Mouse (Mus musculus) ES-Bruce4 (cell line): ENCODE measurements at regions not wholly inside any gene's neighbourhood (a gene's known extent, or its start where the extent isn't known, plus 50 kb on each side); places are given as distances from the start of the nearest gene placed in this dataset.
A peak's percentile ranks its signal among the peaks of the same experiment; 100 is the strongest.

Experiments
- H3K27ac ChIP-seq: 2 replicates; pipeline ENCODE4 v1.5.1; 2012; ENCODE audit warnings: low read length, inconsistent platforms; ENCODE audit not compliant: insufficient read depth
- H3K27me3 ChIP-seq: 2 replicates; pipeline ENCODE4 v1.6.1; 2012; ENCODE audit warnings: mild to moderate bottlenecking, low read length, inconsistent platforms; ENCODE audit not compliant: control insufficient read depth, poor library complexity, insufficient read depth, severe bottlenecking
- H3K36me3 ChIP-seq: 2 replicates; pipeline ENCODE4 v1.6.1; 2012; ENCODE audit warnings: inconsistent platforms, mild to moderate bottlenecking, low read length, moderate library complexity; ENCODE audit not compliant: control insufficient read depth, poor library complexity, insufficient read depth, severe bottlenecking
- H3K4me1 ChIP-seq: one replicate; pipeline ENCODE4 v1.8.1; 2011; ENCODE audit warnings: low read length; ENCODE audit not compliant: control insufficient read depth, insufficient read depth
- H3K4me3 ChIP-seq: 2 replicates; pipeline ENCODE4 v1.5.1; 2011; ENCODE audit warnings: low read depth, mild to moderate bottlenecking, low read length
- H3K9ac ChIP-seq: 2 replicates; pipeline ENCODE4 v1.6.1; 2012; ENCODE audit warnings: low read depth, mild to moderate bottlenecking, inconsistent platforms; ENCODE audit not compliant: poor library complexity, severe bottlenecking
- H3K9me3 ChIP-seq: replicated peaks from 2 replicates; pipeline ENCODE4 v1.6.1; 2012; ENCODE audit warnings: mild to moderate bottlenecking, low read length, inconsistent platforms; ENCODE audit not compliant: control insufficient read depth, poor library complexity, insufficient read depth, severe bottlenecking
- CTCF ChIP-seq: IDR thresholded peaks from one replicate; pipeline ENCODE4 v1.8.1; 2011; ENCODE audit warnings: low read depth, low read length
- EP300 ChIP-seq: IDR thresholded peaks from 2 replicates; pipeline ENCODE4 v1.6.1; 2011; ENCODE audit warnings: low read depth, low read length; ENCODE audit not compliant: insufficient read depth
- POLR2A ChIP-seq: IDR thresholded peaks from one replicate; pipeline ENCODE4 v1.8.1; 2011; ENCODE audit warnings: low read length; ENCODE audit not compliant: insufficient read depth

DNA sequence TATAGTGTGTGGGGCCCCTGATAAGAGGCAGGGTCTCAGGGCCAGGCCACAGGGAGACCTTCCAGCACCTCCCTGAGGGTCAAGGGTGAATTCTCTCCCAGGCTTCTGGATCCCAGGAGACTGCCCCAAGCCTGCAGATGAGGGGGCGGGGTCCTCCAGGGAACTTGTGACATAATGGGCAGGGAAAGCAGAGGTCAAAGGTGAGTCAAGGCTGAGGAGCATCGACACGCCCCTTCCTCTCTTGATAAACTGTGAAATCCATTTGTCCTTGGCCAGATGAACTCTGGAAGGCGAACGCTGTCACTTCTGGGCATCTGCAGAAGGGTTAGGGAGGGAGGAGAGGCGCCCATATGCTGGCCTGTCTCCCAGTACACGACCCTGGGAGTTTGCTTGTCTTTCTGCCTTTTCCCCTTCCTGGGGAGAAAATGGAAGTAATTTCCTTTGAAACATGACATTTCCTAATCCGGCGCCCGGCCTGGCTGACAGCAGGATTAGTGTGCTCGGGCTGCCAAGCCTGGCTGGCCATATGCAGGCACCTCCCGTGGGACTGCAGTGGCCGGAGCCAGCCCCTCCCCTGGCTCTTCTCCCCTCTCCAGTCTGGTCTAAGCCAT, 160.4 kb upstream of the 4931429L15Rik start:
- Histone ChIP-seq H3K9ac (no peak overlapping the region), H3K27me3 (no peaks in the 10 kb centered on the region), H3K4me3 (no peak overlapping the region), H3K27ac (no peak overlapping the region), H3K9me3 (no peaks in the 10 kb centered on the region), H3K36me3 (no peaks in the 10 kb centered on the region), H3K4me1 (no peaks in the 10 kb centered on the region)
- TF ChIP-seq EP300: peak; percentile 57; the same call in 1 of the 2 replicates
- TF ChIP-seq POLR2A: no peak
- TF ChIP-seq CTCF: no peak

DNA sequence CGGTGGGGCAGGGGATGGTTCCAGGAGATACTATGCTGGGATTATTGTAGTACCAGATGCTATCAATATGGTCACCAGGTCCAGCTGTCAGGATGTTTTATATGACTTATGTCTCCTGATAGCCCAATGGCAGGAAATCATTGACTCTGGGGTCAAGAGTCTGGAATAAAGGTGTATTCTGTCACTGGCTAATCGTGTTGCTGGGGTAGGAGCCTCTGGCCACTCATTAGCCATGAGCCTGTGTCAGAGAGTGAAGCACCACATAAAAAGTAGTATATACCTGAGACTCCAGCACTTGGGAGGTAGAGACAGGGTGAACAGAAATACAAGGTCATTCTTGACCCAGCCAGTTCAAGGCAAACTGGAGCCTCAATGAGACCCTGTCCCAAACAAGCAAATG, 158.8 kb upstream of the 4931429L15Rik start:
- H3K9ac ChIP-seq: no peak overlapping the region
- H3K9me3 ChIP-seq: no peaks in the 10 kb centered on the region
- no peak overlapping the region for H3K27ac ChIP-seq
- no peaks in the 10 kb centered on the region for H3K36me3 ChIP-seq
- no peaks in the 10 kb centered on the region for H3K27me3 ChIP-seq
- no peaks in the 10 kb centered on the region for H3K4me1 ChIP-seq
- TF ChIP-seq EP300 (no peak), CTCF (no peak), POLR2A (no peak)
- H3K4me3 ChIP-seq: no peak overlapping the region

DNA sequence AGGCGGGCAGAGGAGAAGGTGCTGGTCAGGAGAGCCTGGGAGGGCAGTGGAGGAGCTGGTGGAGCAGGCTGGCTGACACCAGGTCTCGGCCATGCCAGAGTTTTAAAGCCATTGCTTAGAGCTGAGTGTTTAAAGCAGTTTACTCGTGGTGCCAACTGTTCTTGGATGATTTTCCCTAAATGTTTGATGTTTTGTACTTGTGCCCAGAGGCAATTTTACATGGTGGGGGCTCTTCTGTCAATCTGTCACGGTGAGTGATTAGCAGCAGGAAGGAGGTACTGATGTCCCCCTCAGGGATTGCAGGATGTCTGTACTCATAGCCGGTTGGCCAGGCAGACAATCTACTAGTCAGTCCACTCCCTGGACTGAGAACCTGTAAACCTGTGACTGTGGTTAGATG, 156.7 kb upstream of the 4931429L15Rik start:
- H3K9ac ChIP-seq: no peak overlapping the region
- no peaks in the 10 kb centered on the region for H3K9me3 ChIP-seq
- TF ChIP-seq EP300 (no peak), CTCF (no peak), POLR2A (no peak)
- no peaks in the 10 kb centered on the region for H3K36me3 ChIP-seq
- no peaks in the 10 kb centered on the region for H3K27me3 ChIP-seq
- no peak overlapping the region for H3K4me3 ChIP-seq
- no peak overlapping the region for H3K27ac ChIP-seq
- H3K4me1 ChIP-seq: no peaks in the 10 kb centered on the region

DNA sequence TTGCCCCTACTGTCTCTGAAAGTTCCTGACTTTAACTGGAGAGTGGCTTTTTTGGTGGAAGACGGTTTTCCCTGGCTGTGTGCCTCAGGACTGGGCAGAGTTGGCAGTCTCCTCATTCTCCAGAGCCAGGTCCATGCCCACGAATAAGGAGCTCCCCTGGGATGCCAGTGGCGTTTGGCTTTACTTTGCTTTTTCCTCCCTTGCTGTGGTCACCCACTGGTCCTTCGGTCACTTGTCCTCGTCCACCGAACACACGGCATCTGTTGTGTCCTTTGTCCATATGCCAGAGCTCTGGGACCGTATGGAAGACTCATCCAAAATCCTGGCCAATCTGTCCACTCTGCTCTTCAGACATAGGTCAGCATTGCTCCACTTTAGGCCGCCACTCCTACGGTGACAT, 153.9 kb upstream of the 4931429L15Rik start:
- no peaks in the 10 kb centered on the region for H3K36me3 ChIP-seq
- TF ChIP-seq CTCF (no peak), EP300 (no peak), POLR2A (no peak)
- no peaks in the 10 kb centered on the region for H3K9me3 ChIP-seq
- no peak overlapping the region for H3K27ac ChIP-seq
- H3K4me1 ChIP-seq: no peaks in the 10 kb centered on the region
- H3K27me3 ChIP-seq: no peaks in the 10 kb centered on the region
- H3K4me3 ChIP-seq: no peak overlapping the region
- no peak overlapping the region for H3K9ac ChIP-seq

DNA sequence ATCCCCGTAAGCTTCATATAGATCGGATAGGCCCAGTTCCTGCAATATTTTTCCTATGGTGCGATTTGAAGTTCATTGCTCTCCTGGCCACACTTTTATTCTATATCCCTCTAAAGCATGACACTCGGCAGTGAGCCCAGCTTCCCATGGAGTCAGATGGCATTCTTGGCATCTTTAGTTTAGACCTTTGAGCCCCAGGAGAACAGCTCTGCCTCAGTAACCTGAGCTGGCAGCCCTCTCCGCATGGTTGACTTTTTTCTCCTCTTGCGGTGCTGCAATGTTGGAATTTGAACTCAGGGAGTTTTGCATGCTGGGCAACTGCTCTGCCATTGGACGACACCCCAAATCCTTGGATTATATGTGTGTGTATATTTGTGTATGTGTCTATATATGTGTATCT, 149.7 kb upstream of the 4931429L15Rik start:
- H3K27me3 ChIP-seq: no peaks in the 10 kb centered on the region

DNA sequence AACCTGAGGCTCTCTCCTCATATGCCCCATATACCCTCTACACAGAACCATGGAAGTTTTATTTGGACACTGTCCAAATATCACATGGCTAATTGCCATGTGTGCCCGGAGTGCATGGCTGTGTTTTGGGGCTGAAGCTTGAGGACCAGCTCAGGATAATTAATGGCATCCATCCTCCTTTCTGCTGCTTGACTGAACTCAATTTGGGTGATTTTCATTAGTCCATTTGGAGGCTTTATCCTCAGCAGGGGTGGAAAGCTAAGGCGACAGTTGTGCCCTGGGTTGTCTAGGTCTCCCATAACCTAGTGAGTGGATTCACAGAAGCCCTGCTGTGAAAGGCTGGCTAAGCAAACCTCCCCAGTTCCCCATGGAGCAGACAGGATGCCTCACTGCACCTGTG, 148.5 kb upstream of the 4931429L15Rik start:
- Histone ChIP-seq H3K36me3 (no peaks in the 10 kb centered on the region), H3K4me1 (no peaks in the 10 kb centered on the region), H3K27ac (no peak overlapping the region), H3K27me3 (no peaks in the 10 kb centered on the region), H3K9me3 (no peaks in the 10 kb centered on the region), H3K4me3 (no peak overlapping the region), H3K9ac (no peak overlapping the region)
- TF ChIP-seq EP300: no peak
- no peak for TF ChIP-seq CTCF

More for the DNA sequence above, 149.7 kb upstream of the 4931429L15Rik start:
- TF ChIP-seq POLR2A (no peak), CTCF (no peak), EP300 (no peak)
- Histone ChIP-seq H3K9me3 (no peaks in the 10 kb centered on the region), H3K4me3 (no peak overlapping the region), H3K4me1 (no peaks in the 10 kb centered on the region), H3K36me3 (no peaks in the 10 kb centered on the region), H3K9ac (no peak overlapping the region), H3K27ac (no peak overlapping the region)
